Mouse (Mus musculus): Measurements from ENCODE around the gene Calhm3.

Gene Calhm3

DNA sequence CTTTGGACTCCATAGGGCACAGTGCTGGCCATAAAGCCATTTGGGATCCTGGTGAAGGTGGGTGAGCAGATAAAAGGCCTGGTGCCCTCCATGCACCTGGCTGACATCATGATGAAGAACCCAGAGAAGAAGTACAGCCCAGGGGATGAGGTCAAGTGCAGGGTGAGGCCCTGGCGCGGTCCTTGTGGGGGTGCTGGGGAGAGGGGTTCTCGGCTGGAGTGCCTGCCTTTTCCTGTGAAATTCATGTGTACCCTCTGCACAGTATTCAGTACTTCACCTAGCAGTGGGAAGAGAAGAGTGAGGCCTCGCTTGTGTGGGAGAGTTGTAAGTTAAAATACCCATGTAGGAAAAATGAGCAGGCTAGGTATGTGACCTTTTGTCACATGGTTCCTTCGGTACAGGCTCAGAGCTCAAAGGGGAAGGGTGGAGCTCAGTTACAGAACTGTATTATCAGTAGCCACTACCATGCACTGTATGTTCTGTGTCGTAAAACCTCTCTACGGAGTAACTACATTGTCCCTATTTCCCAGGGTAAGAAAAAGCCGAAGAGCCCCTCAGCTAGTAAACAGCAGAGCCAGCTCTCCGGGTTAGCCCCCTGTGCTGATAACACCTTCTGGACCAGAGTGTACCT is 52.8 kb downstream of the Calhm3 start:
- DNase-seq: no peak
